Mouse (Mus musculus) ES-E14 (cell line): ENCODE measurements around the gene Nup54. TPM values are rescaled to one million over a fixed set of nuclear protein-coding genes. Genes with fewer than 3 reads are reported as not detected.

Experiments
- DNase-seq: peaks from one replicate; pipeline ENCODE4 v3.0.0-alpha.2; 2013; ENCODE audit warnings: low read depth, low spot score
- H3K27ac ChIP-seq: 2 replicates; pipeline ENCODE4 v1.5.1; 2012; ENCODE audit warnings: low read depth, mild to moderate bottlenecking, low read length, moderate library complexity, mixed read lengths; ENCODE audit not compliant: poor library complexity, insufficient read depth, severe bottlenecking
- H3K36me3 ChIP-seq: 2 replicates; pipeline ENCODE4 v1.6.1; 2012; ENCODE audit warnings: mild to moderate bottlenecking, low read length, moderate library complexity, mixed read lengths; ENCODE audit not compliant: control insufficient read depth, poor library complexity, insufficient read depth, severe bottlenecking
- H3K4me1 ChIP-seq, 2 experiments: fragments of 150-350 bp in 1 of 2; sonication (generic) in 1 of 2; 2 replicates each; pipeline ENCODE4 v1.6.1; 2012; ENCODE audit warnings: low read length in 2 of 2, mild to moderate bottlenecking in 1 of 2, mixed read lengths in 1 of 2; ENCODE audit not compliant: control insufficient read depth in 2 of 2, insufficient read depth in 2 of 2, poor library complexity in 1 of 2
- H3K4me3 ChIP-seq, 2 experiments: fragments of 150-350 bp in 1 of 2; sonication (generic) in 1 of 2; 2 replicates each; pipeline ENCODE4 v1.5.1; 2012; ENCODE audit warnings: low read length in 2 of 2, low read depth in 1 of 2, mild to moderate bottlenecking in 1 of 2, mixed read lengths in 1 of 2; ENCODE audit not compliant: insufficient read depth in 1 of 2, poor library complexity in 1 of 2, severe bottlenecking in 1 of 2
- H3K9ac ChIP-seq: 2 replicates; pipeline ENCODE4 v1.6.1; 2012; ENCODE audit warnings: low read depth, mild to moderate bottlenecking, low read length, mixed read lengths; ENCODE audit not compliant: poor library complexity, insufficient read depth, severe bottlenecking
- H3K9me3 ChIP-seq: fragments of 150-350 bp; sonication (generic); 2 replicates; pipeline ENCODE4 v1.6.1; 2012; ENCODE audit warnings: low read depth, mild to moderate bottlenecking, low read length; ENCODE audit not compliant: control insufficient read depth, insufficient read depth
- CHD2 ChIP-seq: IDR thresholded peaks from 2 replicates; pipeline ENCODE4 v1.6.1; 2014; ENCODE audit warnings: mild to moderate bottlenecking, low read depth, low read length, inconsistent platforms
- HCFC1 ChIP-seq: IDR thresholded peaks from 2 replicates; pipeline ENCODE4 v1.6.1; 2012; ENCODE audit warnings: low read length, inconsistent platforms, borderline replicate concordance; ENCODE audit not compliant: insufficient read depth
- MAFK ChIP-seq: IDR thresholded peaks from 2 replicates; pipeline ENCODE4 v1.6.1; 2014; ENCODE audit warnings: mild to moderate bottlenecking, low read depth, low read length, inconsistent platforms; ENCODE audit not compliant: insufficient read depth
- ZC3H11A ChIP-seq: IDR thresholded peaks from 2 replicates; pipeline ENCODE4 v1.6.1; 2012; ENCODE audit warnings: low read depth, mild to moderate bottlenecking, inconsistent platforms, low read length, borderline replicate concordance
- ZNF384 ChIP-seq: IDR thresholded peaks from 2 replicates; pipeline ENCODE4 v1.6.1; 2012; ENCODE audit warnings: low read depth, low read length, inconsistent platforms
- in situ Hi-C, 2 experiments: fragments of 600-800 bp; cut with MboI; formaldehyde crosslinking; loops; one replicate each; pipeline ENCODE4 v1.15.1; 2025; ENCODE audit warnings: low sequenced_read_pairs in 2 of 2, inconsistent platforms in 1 of 2; ENCODE audit not compliant: unreplicated experiment in 2 of 2
- total RNA-seq: library from RNA; depleted of rRNA; stranded (reverse); fragments of 300-350 nt; gene quantifications from 2 replicates; pipeline ENCODE4 v1.2.3, GENCODE M21; 2012

Gene Nup54
- total RNA-seq, 1 experiment: 62.2 TPM

GRCm38 (mm10) chr5:92457410-92457809, 22.4 kb upstream of the Nup54 start:
- Histone ChIP-seq H3K36me3 (peaks cover 27% of the 10 kb centered on the region), H3K4me3 (no peak overlapping the region), H3K4me1 (no peaks in the 10 kb centered on the region), H3K9me3 (no peaks in the 10 kb centered on the region), H3K27ac (no peak overlapping the region), H3K9ac (no peak overlapping the region)
- TF ChIP-seq CHD2: no peak
- no peak for TF ChIP-seq ZC3H11A
- no peak for TF ChIP-seq HCFC1
- no peak for TF ChIP-seq MAFK
- TF ChIP-seq ZNF384: no peak
- in situ Hi-C loops: no loop called here
- DNase-seq: no peak

GRCm38 (mm10) chr5:92452876-92453275, 17.9 kb upstream of the Nup54 start:
- Histone ChIP-seq H3K4me1 (no peaks in the 10 kb centered on the region), H3K4me3 (no peak overlapping the region), H3K27ac (no peak overlapping the region), H3K9me3 (no peaks in the 10 kb centered on the region), H3K9ac (no peak overlapping the region), H3K36me3 (peaks cover 45% of the 10 kb centered on the region)
- no peak for DNase-seq
- TF ChIP-seq MAFK (no peak), CHD2 (no peak), ZC3H11A (no peak), ZNF384 (no peak), HCFC1 (no peak)
- in situ Hi-C loops: no loop called here

- no peaks in the 10 kb centered on the region for H3K9me3 ChIP-seq
- TF ChIP-seq CHD2: no peak
- no peak for TF ChIP-seq MAFK
- TF ChIP-seq ZNF384: no peak
- TF ChIP-seq ZC3H11A: no peak
- TF ChIP-seq HCFC1: no peak
- no peak for DNase-seq
- peaks cover 42% of the 10 kb centered on the region for H3K36me3 ChIP-seq
- H3K4me3 ChIP-seq: no peak overlapping the region
- in situ Hi-C loops: no loop called here
- no peak overlapping the region for H3K9ac ChIP-seq
- no peaks in the 10 kb centered on the region for H3K4me1 ChIP-seq
- no peak overlapping the region for H3K27ac ChIP-seq
These were observed 11.7 kb upstream of the Nup54 start for GRCm38 (mm10) chr5:92446736-92447135.

GRCm38 (mm10) chr5:92445016-92445415, 10.0 kb upstream of the Nup54 start:
- DNase-seq: no peak

GRCm38 (mm10) chr5:92442914-92443313, 7.9 kb upstream of the Nup54 start:
- Histone ChIP-seq H3K36me3 (peaks cover 17% of the 10 kb centered on the region), H3K9ac (no peak overlapping the region), H3K9me3 (no peaks in the 10 kb centered on the region), H3K4me1 (peaks cover 0 to under 1% of the 10 kb centered on the region in 2 experiments; a peak in 1 of 4 replicates), H3K27ac (no peak overlapping the region), H3K4me3 (no peak overlapping the region)
- TF ChIP-seq ZNF384 (no peak), CHD2 (no peak), ZC3H11A (no peak), MAFK (no peak), HCFC1 (no peak)
- in situ Hi-C loops: no loop called here
- DNase-seq: no peak

More at GRCm38 (mm10) chr5:92445016-92445415, 10.0 kb upstream of the Nup54 start:
- no peaks in the 10 kb centered on the region for H3K4me1 ChIP-seq
- H3K9me3 ChIP-seq: no peaks in the 10 kb centered on the region
- peaks cover 31% of the 10 kb centered on the region for H3K36me3 ChIP-seq
- H3K27ac ChIP-seq: no peak overlapping the region
- H3K9ac ChIP-seq: no peak overlapping the region
- no peak for TF ChIP-seq MAFK
- no peak for TF ChIP-seq CHD2
- TF ChIP-seq ZC3H11A: no peak
- TF ChIP-seq HCFC1: no peak
- TF ChIP-seq ZNF384: no peak
- no peak overlapping the region for H3K4me3 ChIP-seq
- in situ Hi-C loops: no loop called here
